ENCODE assay signal across 25 mouse cellular contexts in the genomic region with DNA sequence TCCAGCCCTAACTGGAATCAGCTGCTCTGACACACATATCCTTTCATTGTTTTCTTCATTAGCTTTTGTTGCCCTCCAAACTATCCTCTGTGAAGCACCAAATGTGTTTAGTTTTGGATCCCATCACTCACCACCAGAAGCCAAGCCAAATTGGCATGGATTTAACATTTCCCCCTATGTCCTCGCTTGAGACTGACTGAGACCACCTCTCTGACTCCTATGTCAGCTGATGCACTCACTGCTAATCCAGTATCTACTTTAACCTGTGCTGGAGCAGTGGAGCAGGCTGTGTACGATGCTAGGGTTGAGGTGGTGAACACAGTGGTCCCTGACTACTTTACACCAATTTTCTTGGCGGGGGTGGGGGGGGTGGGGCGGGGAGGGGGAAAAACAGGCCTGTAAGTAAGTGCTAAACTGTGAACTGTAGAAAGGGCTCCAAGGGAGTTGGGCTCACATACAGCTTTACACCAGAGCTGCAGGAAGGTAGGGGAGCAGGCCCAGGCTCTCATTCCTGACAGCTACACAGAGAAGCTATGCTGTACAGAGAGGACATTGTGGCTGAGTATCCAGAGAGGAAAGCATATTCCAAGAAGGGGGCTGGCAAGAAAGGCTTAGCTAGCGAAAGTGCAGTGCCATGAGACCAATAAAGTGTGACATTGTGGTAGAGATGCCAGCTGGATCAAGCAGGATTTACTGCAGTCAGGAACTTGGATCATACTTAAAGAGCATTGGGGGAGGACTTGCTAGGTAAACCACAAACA.
DNase-seq lines count a peak whose midpoint lies in the region; ATAC-seq and TF ChIP-seq lines count a peak whose summit lies in the region.
"Had no signal": no experiment of that assay in that cellular context is flagged by ENCODE, and none has a peak within 500 bp of the region (broad histone marks: within the 10 kb centered on the region; RNA-seq: fewer than 3 reads in every experiment).

No protein-coding gene starts in this region.

- H3K4me1 ChIP-seq in forebrain, embryonic 11.5 days (replicated peaks; ENCODE audit: control insufficient read depth, insufficient read depth, low read length) = peaks cover 7% of the 10 kb centered on the region
- peaks cover 21% of the 10 kb centered on the region for H3K4me1 ChIP-seq in forebrain, embryonic 12.5 days
- H3K4me1 ChIP-seq in kidney, adult 2 months (ENCODE audit: control insufficient read depth, insufficient read depth, low read length) = no peaks in the 10 kb centered on the region
- H3K4me1 ChIP-seq in forebrain, embryonic 16.5 days (replicated peaks; ENCODE audit: control insufficient read depth, insufficient read depth, low read length) = peaks cover 23% of the 10 kb centered on the region
- H3K4me1 ChIP-seq: heart, embryonic 13.5 days had no signal

- H3K27me3 ChIP-seq in forebrain, embryonic 11.5 days (ENCODE audit: control insufficient read depth, insufficient read depth, low read length) = no peaks in the 10 kb centered on the region
- H3K27me3 ChIP-seq in forebrain, embryonic 12.5 days = no peaks in the 10 kb centered on the region
- H3K27me3 ChIP-seq in kidney, adult 2 months (replicated peaks; ENCODE audit: control insufficient read depth, insufficient read depth, low read length) = no peaks in the 10 kb centered on the region
- no peaks in the 10 kb centered on the region for H3K27me3 ChIP-seq in forebrain, embryonic 16.5 days (replicated peaks; ENCODE audit: control insufficient read depth, insufficient read depth, low read length)
- H3K27me3 ChIP-seq: heart, embryonic 13.5 days had no signal

- TF ChIP-seq POLR2A in kidney, adult 2 months (IDR thresholded peaks at IDR 0.05; ENCODE audit: low read depth, low read length) = no peak
- TF ChIP-seq POLR2A in brain, embryonic 14.5 days (IDR thresholded peaks at IDR 0.05; ENCODE audit: borderline replicate concordance, extremely low read depth, insufficient read depth, insufficient read length, poor library complexity, severe bottlenecking) = no peak

- peaks cover under 1% of the 10 kb centered on the region; the same call in 1 of the 2 replicates for H3K9me3 ChIP-seq in forebrain, embryonic 11.5 days (ENCODE audit: control insufficient read depth, low read length)
- no peaks in the 10 kb centered on the region for H3K9me3 ChIP-seq in forebrain, embryonic 12.5 days
- H3K9me3 ChIP-seq in forebrain, embryonic 16.5 days (ENCODE audit: control insufficient read depth, low read length) = no peaks in the 10 kb centered on the region; the same call in 1 of the 2 replicates
- H3K9me3 ChIP-seq: G1E; heart, embryonic 13.5 days had no signal

- no peak for ATAC-seq in forebrain, embryonic 11.5 days (replicated peaks; ENCODE audit: low FRiP score)
- ATAC-seq in forebrain, embryonic 12.5 days (ENCODE audit: low FRiP score) = no peak
- peak; percentile 37 for ATAC-seq in forebrain, embryonic 16.5 days
- ATAC-seq: activated CD4-positive, CD25-positive, alpha-beta regulatory T cell, adult 4 months; intestine, embryonic 16.5 days; midbrain, embryonic 16.5 days had no signal

- peak; percentile 27 for DNase-seq in forebrain, embryonic 11.5 days (ENCODE audit: low spot score)
- peak; percentile 4 for DNase-seq in kidney, adult 2 months
- no peak for DNase-seq in kidney, adult 18-20 months
- peak; percentile 70 for DNase-seq in brain, embryonic 14.5 days (ENCODE audit: low read depth)
- no peak for DNase-seq in frontal cortex, postnatal 36 days (ENCODE audit: low spot score in 2 of 2)
- DNase-seq in layer of hippocampus, adult 9-10 months (ENCODE audit: low spot score) = no peak
- DNase-seq: adrenal gland, postnatal 14 days; cerebellum, adult 11-12 months; cerebellum, postnatal 36 days; gastrocnemius, postnatal 10 days; heart, adult 18-20 months; heart, postnatal 36 days; layer of hippocampus, postnatal 36 days; lung, postnatal 10 days; right cerebral cortex, postnatal 25 days; thymus, postnatal 36 days had no signal

- H3K4me2 ChIP-seq in forebrain, embryonic 11.5 days (ENCODE audit: low read depth, low read length, severe bottlenecking) = no peak overlapping the region
- H3K4me2 ChIP-seq in forebrain, embryonic 12.5 days = no peak overlapping the region
- H3K4me2 ChIP-seq in forebrain, embryonic 16.5 days (ENCODE audit: low read length) = no peak overlapping the region
- H3K4me2 ChIP-seq: heart, embryonic 13.5 days; liver, embryonic 11.5 days had no signal

- no peak overlapping the region for H3K9ac ChIP-seq in forebrain, embryonic 11.5 days (ENCODE audit: low read length)
- no peak overlapping the region for H3K9ac ChIP-seq in forebrain, embryonic 12.5 days
- H3K9ac ChIP-seq in forebrain, embryonic 16.5 days (replicated peaks; ENCODE audit: low read depth, low read length) = no peak overlapping the region
- H3K9ac ChIP-seq: heart, embryonic 13.5 days had no signal

- 73% methylated on average over 5 of the region's 5 CpGs for WGBS in forebrain, embryonic 11.5 days
- WGBS in forebrain, embryonic 12.5 days = 76% methylated on average over 5 of the region's 5 CpGs
- 75% methylated on average over 5 of the region's 5 CpGs for WGBS in kidney, adult 2 months
- 58% methylated on average over 5 of the region's 5 CpGs for WGBS in forebrain, embryonic 16.5 days

- no peak for TF ChIP-seq CTCF in kidney, adult 2 months (conservative IDR thresholded peaks at IDR 0.05; ENCODE audit: insufficient read depth, insufficient read length, low read depth, low read length)
- no peak for TF ChIP-seq CTCF in brain, embryonic 14.5 days (IDR thresholded peaks at IDR 0.05; ENCODE audit: borderline replicate concordance, extremely low read depth, insufficient read depth, insufficient read length)

- H3K4me3 ChIP-seq in forebrain, embryonic 11.5 days (ENCODE audit: low read depth, low read length) = no peak overlapping the region
- H3K4me3 ChIP-seq in forebrain, embryonic 12.5 days (replicated peaks) = no peak overlapping the region
- H3K4me3 ChIP-seq in kidney, adult 2 months (ENCODE audit: insufficient read depth, low read depth, low read length) = no peak overlapping the region
- no peak overlapping the region for H3K4me3 ChIP-seq in forebrain, embryonic 16.5 days (replicated peaks; ENCODE audit: low read length)
- H3K4me3 ChIP-seq: heart, embryonic 13.5 days had no signal

- H3K27ac ChIP-seq in forebrain, embryonic 11.5 days (ENCODE audit: low read depth, low read length) = no peak overlapping the region
- no peak overlapping the region for H3K27ac ChIP-seq in forebrain, embryonic 12.5 days
- no peak overlapping the region for H3K27ac ChIP-seq in kidney, adult 2 months (ENCODE audit: insufficient read depth, low read depth, low read length)
- no peak overlapping the region for H3K27ac ChIP-seq in forebrain, embryonic 16.5 days (ENCODE audit: low read length)
- H3K27ac ChIP-seq: heart, embryonic 13.5 days; kidney, postnatal 0 days had no signal

- no peaks in the 10 kb centered on the region for H3K36me3 ChIP-seq in forebrain, embryonic 11.5 days (ENCODE audit: control insufficient read depth, insufficient read depth, low read length)
- no peaks in the 10 kb centered on the region for H3K36me3 ChIP-seq in forebrain, embryonic 12.5 days (replicated peaks)
- no peaks in the 10 kb centered on the region for H3K36me3 ChIP-seq in kidney, adult 2 months (ENCODE audit: control insufficient read depth, insufficient read depth, low read length)
- no peaks in the 10 kb centered on the region for H3K36me3 ChIP-seq in forebrain, embryonic 16.5 days (ENCODE audit: control insufficient read depth, insufficient read depth)
- H3K36me3 ChIP-seq: G1E; heart, embryonic 13.5 days had no signal

Comparison
In these comparisons a context has a peak if more than half of its experiments do, and no peak if none do; other contexts are left out.
1. DNase-seq: peak in forebrain, embryonic 11.5 days (single experiment), kidney, adult 2 months (single experiment) and brain, embryonic 14.5 days (single experiment); none in kidney, adult 18-20 months (single experiment), frontal cortex, postnatal 36 days (0 of 2) and layer of hippocampus, adult 9-10 months (single experiment).